Mouse (Mus musculus) left cerebral cortex, adult 9 months (tissue): ENCODE results near the gene 9530053A07Rik.
"Not testable (repeated sequence)": the region's sequence is repeated elsewhere in the genome, so short reads cannot be mapped to it uniquely, and the experiment has no call there.

Source experiments
- DNase-seq, 2 experiments: peaks; one replicate each; pipeline ENCODE4 v3.0.0; 2022; ENCODE audit warnings: low spot score in 2 of 2

Gene 9530053A07Rik

GRCm38 (mm10) chr7:28129166-28129565 is at the start of gene 9530053A07Rik:
Gene 9530053A07Rik (plus strand): TSS chr7:28129466.
- no peak for DNase-seq

GRCm38 (mm10) chr7:28084215-28084614 is 45.1 kb upstream of the 9530053A07Rik start:
- DNase-seq: peak; percentile 10 to 29

- no peak for DNase-seq
Observed at GRCm38 (mm10) chr7:28086236-28086635, 43.0 kb upstream of the 9530053A07Rik start.

GRCm38 (mm10) chr7:28093541-28093940 is 35.7 kb upstream of the 9530053A07Rik start:
- no peak for DNase-seq

GRCm38 (mm10) chr7:28099101-28099500 is 30.2 kb upstream of the 9530053A07Rik start:
- no peak for DNase-seq

GRCm38 (mm10) chr7:28100596-28101590 is 28.4 kb upstream of the 9530053A07Rik start:
- peak in 1 of 2 experiments; percentile 14 for DNase-seq

GRCm38 (mm10) chr7:28102936-28103335 is 26.3 kb upstream of the 9530053A07Rik start:
- DNase-seq: not testable (repeated sequence)

- DNase-seq: no peak
Observed at GRCm38 (mm10) chr7:28104670-28105069, 24.6 kb upstream of the 9530053A07Rik start.

- DNase-seq: no peak
Observed at GRCm38 (mm10) chr7:28106241-28106640, 23.0 kb upstream of the 9530053A07Rik start.

GRCm38 (mm10) chr7:28114648-28115047 is 14.6 kb upstream of the 9530053A07Rik start:
- DNase-seq: no peak

- peak in 1 of 2 experiments; percentile 48 for DNase-seq
Observed at GRCm38 (mm10) chr7:28137613-28138012, 8.3 kb downstream of the 9530053A07Rik start.

GRCm38 (mm10) chr7:28148263-28148662 is 19.0 kb downstream of the 9530053A07Rik start:
- peak in 1 of 2 experiments; percentile 46 for DNase-seq

- DNase-seq: no peak
Observed at GRCm38 (mm10) chr7:28149841-28150240, 20.6 kb downstream of the 9530053A07Rik start.

GRCm38 (mm10) chr7:28151584-28152221 is 22.4 kb downstream of the 9530053A07Rik start:
- peak in 1 of 2 experiments; percentile 44 for DNase-seq

- not testable (repeated sequence) for DNase-seq
Observed at GRCm38 (mm10) chr7:28153595-28153994, 24.3 kb downstream of the 9530053A07Rik start.

GRCm38 (mm10) chr7:28159292-28159691 is 30.0 kb downstream of the 9530053A07Rik start:
- no peak for DNase-seq

- DNase-seq: no peak
Observed at GRCm38 (mm10) chr7:28159893-28160292, 30.6 kb downstream of the 9530053A07Rik start.

GRCm38 (mm10) chr7:28161163-28161749 is 32.0 kb downstream of the 9530053A07Rik start:
- DNase-seq: no peak

GRCm38 (mm10) chr7:28165406-28165805 is 36.1 kb downstream of the 9530053A07Rik start:
- no peak for DNase-seq

- peak in 1 of 2 experiments; percentile 60 for DNase-seq
Observed at GRCm38 (mm10) chr7:28168320-28169115, 39.3 kb downstream of the 9530053A07Rik start.
